Mouse (Mus musculus) heart, embryonic 11.5 days (tissue): ENCODE results near the gene Rapgef1. TPM values are rescaled to one million over a fixed set of nuclear protein-coding genes. Genes with fewer than 3 reads are reported as not detected.

Experiments used
- polyA plus RNA-seq: library from polyadenylated mRNA; unstranded; fragments of >200 nt; fragmentation: Nextera tagmentation; extraction: Ambion mirVana; gene quantifications from 2 replicates; pipeline ENCODE4 v1.2.1, GENCODE M21; 2014

Gene Rapgef1
- polyA plus RNA-seq, 1 experiment from 2014 or later: 9.1 TPM

Other genes with a start within 250 kb of the Rapgef1 start
- gene Gm13420, start 132.0 kb downstream of the Rapgef1 start, polyA plus RNA-seq: not detected in 2 replicates
- 0.99 TPM in 1 of 2 replicates, not detected in the other for gene Gm13547, start 139.6 kb downstream of the Rapgef1 start, polyA plus RNA-seq
- gene Coq4, start 167.8 kb downstream of the Rapgef1 start, polyA plus RNA-seq: 28.8 and 30.2 TPM in 2 replicates
- 21.0 and 25.6 TPM in 2 replicates for gene Trub2, start 168.8 kb downstream of the Rapgef1 start, polyA plus RNA-seq
- gene Slc27a4, start 182.9 kb downstream of the Rapgef1 start, polyA plus RNA-seq: 6.7 and 8.3 TPM in 2 replicates
- 17.4 and 18.1 TPM in 2 replicates for gene Urm1, start 200.4 kb downstream of the Rapgef1 start, polyA plus RNA-seq
- 17.9 and 18.4 TPM in 2 replicates for gene Cercam, start 249.4 kb downstream of the Rapgef1 start, polyA plus RNA-seq